14 mouse cellular contexts compared by ENCODE assay signal in genomic region chr13:63512411-63512810, GRCm38 (mm10). TPM values are rescaled to one million over a fixed set of nuclear protein-coding genes. Genes with fewer than 3 reads are reported as not detected.
A peak's percentile ranks its signal among the peaks of the same experiment; 100 is the strongest.
DNase-seq lines count a peak whose midpoint lies in the region; ATAC-seq and TF ChIP-seq lines count a peak whose summit lies in the region.
"Had no signal": no experiment of that assay in that cellular context is flagged by ENCODE, and none has a peak within 500 bp of the region (broad histone marks: within the 10 kb centered on the region; RNA-seq: fewer than 3 reads in every experiment).

No protein-coding gene starts in this region.

- H3K9ac ChIP-seq in hindbrain, embryonic 11.5 days (ENCODE audit: low read depth, low read length), result no peak overlapping the region
- H3K9ac ChIP-seq in hindbrain, embryonic 16.5 days (ENCODE audit: low read depth, low read length), result no peak overlapping the region
- no peak overlapping the region for H3K9ac ChIP-seq in stomach, embryonic 14.5 days (replicated peaks; ENCODE audit: low read depth, low read length)
- no peak overlapping the region for H3K9ac ChIP-seq in stomach, postnatal 0 days (ENCODE audit: low read length)
- no peak overlapping the region for H3K9ac ChIP-seq in stomach, embryonic 16.5 days (ENCODE audit: low read length)
- H3K9ac ChIP-seq: limb, embryonic 13.5 days had no signal

- DNase-seq in embryo, embryonic 10 days (ENCODE audit: low spot score), result peak; percentile 54
- DNase-seq in embryo, embryonic 9.5 days (ENCODE audit: extremely low spot score), result no peak
- no peak for DNase-seq in hindbrain, embryonic 11.5 days (ENCODE audit: low spot score)
- DNase-seq in stomach, postnatal 0 days (ENCODE audit: low spot score), result no peak
- no peak for DNase-seq in right cerebral cortex, postnatal 25 days
- DNase-seq: cerebellum, adult 9-10 months; heart, postnatal 14 days had no signal

- H3K9me3 ChIP-seq in hindbrain, embryonic 11.5 days (ENCODE audit: control insufficient read depth, low read length), result no peaks in the 10 kb centered on the region
- H3K9me3 ChIP-seq in hindbrain, embryonic 16.5 days (ENCODE audit: control insufficient read depth, low read length), result no peaks in the 10 kb centered on the region
- no peaks in the 10 kb centered on the region for H3K9me3 ChIP-seq in stomach, embryonic 14.5 days (ENCODE audit: control insufficient read depth, low read depth, low read length)
- no peaks in the 10 kb centered on the region for H3K9me3 ChIP-seq in stomach, postnatal 0 days (ENCODE audit: control insufficient read depth, low read length)
- no peaks in the 10 kb centered on the region for H3K9me3 ChIP-seq in stomach, embryonic 16.5 days (replicated peaks; ENCODE audit: control insufficient read depth, low read length)

- TF ChIP-seq CTCF in stomach, postnatal 0 days (IDR thresholded peaks at IDR 0.05; ENCODE audit: low read depth), result no peak

- H3K4me3 ChIP-seq in hindbrain, embryonic 11.5 days (ENCODE audit: low read depth, low read length), result no peak overlapping the region
- no peak overlapping the region for H3K4me3 ChIP-seq in hindbrain, embryonic 16.5 days (ENCODE audit: low read length)
- no peak overlapping the region for H3K4me3 ChIP-seq in stomach, embryonic 14.5 days (ENCODE audit: low read depth, low read length)
- H3K4me3 ChIP-seq in stomach, postnatal 0 days (ENCODE audit: low read depth, low read length), result no peak overlapping the region
- no peak overlapping the region for H3K4me3 ChIP-seq in stomach, embryonic 16.5 days (replicated peaks; ENCODE audit: low read length)
- H3K4me3 ChIP-seq: layer of hippocampus, adult 2 months; limb, embryonic 13.5 days had no signal

- TF ChIP-seq EP300 in stomach, postnatal 0 days (optimal IDR thresholded peaks at IDR 0.05), result no peak

- H3K27ac ChIP-seq in hindbrain, embryonic 11.5 days (ENCODE audit: low read depth, low read length), result 0 out of 2 replicates have a peak overlapping the region, but pooled peaks have one; percentile 30
- no peak overlapping the region for H3K27ac ChIP-seq in hindbrain, embryonic 16.5 days (ENCODE audit: low read depth, low read length)
- H3K27ac ChIP-seq in stomach, embryonic 14.5 days (ENCODE audit: low read length), result 0 out of 2 replicates have a peak overlapping the region, but pooled peaks have one; percentile 16
- no peak overlapping the region for H3K27ac ChIP-seq in stomach, postnatal 0 days (replicated peaks)
- peak overlapping the region; percentile 47; the same call in 1 of the 2 replicates for H3K27ac ChIP-seq in stomach, embryonic 16.5 days (ENCODE audit: low read length)
- H3K27ac ChIP-seq: layer of hippocampus, adult 2 months; limb, embryonic 13.5 days; macrophage had no signal

- H3K27me3 ChIP-seq in hindbrain, embryonic 11.5 days (ENCODE audit: control insufficient read depth, insufficient read depth, low read length), result no peaks in the 10 kb centered on the region
- H3K27me3 ChIP-seq in hindbrain, embryonic 16.5 days (replicated peaks; ENCODE audit: control insufficient read depth, insufficient read depth, low read length), result no peaks in the 10 kb centered on the region
- H3K27me3 ChIP-seq in stomach, embryonic 14.5 days (ENCODE audit: control insufficient read depth, insufficient read depth, low read length), result no peaks in the 10 kb centered on the region
- no peaks in the 10 kb centered on the region for H3K27me3 ChIP-seq in stomach, postnatal 0 days (ENCODE audit: control insufficient read depth, insufficient read depth, low read length)
- no peaks in the 10 kb centered on the region for H3K27me3 ChIP-seq in stomach, embryonic 16.5 days (ENCODE audit: control insufficient read depth, insufficient read depth, low read length)
- H3K27me3 ChIP-seq: limb, embryonic 13.5 days had no signal

- 0 out of 2 replicates have a peak, but pooled peaks have one; percentile 20 for ATAC-seq in hindbrain, embryonic 11.5 days (ENCODE audit: low FRiP score)
- ATAC-seq in hindbrain, embryonic 16.5 days, result no peak
- ATAC-seq in stomach, embryonic 14.5 days (ENCODE audit: insufficient number of reproducible peaks, insufficient read depth, low FRiP score, low read depth), result no peak
- ATAC-seq in stomach, postnatal 0 days (ENCODE audit: low FRiP score, low TSS enrichment), result no peak
- ATAC-seq in stomach, embryonic 16.5 days (ENCODE audit: insufficient read depth, low FRiP score), result no peak
- ATAC-seq: activated CD4-positive, CD25-positive, alpha-beta regulatory T cell, adult 4 months had no signal

- no peak overlapping the region for H3K4me2 ChIP-seq in hindbrain, embryonic 11.5 days (replicated peaks; ENCODE audit: low read depth, low read length)
- H3K4me2 ChIP-seq in hindbrain, embryonic 16.5 days (ENCODE audit: low read length), result no peak overlapping the region
- no peak overlapping the region for H3K4me2 ChIP-seq in stomach, embryonic 14.5 days (replicated peaks; ENCODE audit: low read depth, low read length)
- H3K4me2 ChIP-seq in stomach, postnatal 0 days (replicated peaks; ENCODE audit: low read depth), result no peak overlapping the region
- H3K4me2 ChIP-seq in stomach, embryonic 16.5 days (ENCODE audit: low read depth, low read length), result no peak overlapping the region
- H3K4me2 ChIP-seq: limb, embryonic 13.5 days had no signal

- peaks cover 15% of the 10 kb centered on the region for H3K36me3 ChIP-seq in hindbrain, embryonic 11.5 days (ENCODE audit: control insufficient read depth, insufficient read depth, low read length)
- H3K36me3 ChIP-seq in hindbrain, embryonic 16.5 days (ENCODE audit: control insufficient read depth, insufficient read depth, low read length), result peaks cover 46% of the 10 kb centered on the region
- H3K36me3 ChIP-seq in stomach, embryonic 14.5 days (ENCODE audit: control insufficient read depth, insufficient read depth, low read length), result peaks cover 89% of the 10 kb centered on the region
- peaks cover 20% of the 10 kb centered on the region for H3K36me3 ChIP-seq in stomach, postnatal 0 days (ENCODE audit: control insufficient read depth, insufficient read depth, low read length)
- H3K36me3 ChIP-seq in stomach, embryonic 16.5 days (ENCODE audit: control insufficient read depth, insufficient read depth, low read length), result peaks cover 44% of the 10 kb centered on the region

- WGBS in hindbrain, embryonic 11.5 days, result 43% methylated on average over 6 of the region's 6 CpGs
- 27% methylated on average over 5 of the region's 6 CpGs for WGBS in hindbrain, embryonic 16.5 days
- 48% methylated on average over 6 of the region's 6 CpGs for WGBS in stomach, embryonic 14.5 days
- 58% methylated on average over 6 of the region's 6 CpGs for WGBS in stomach, postnatal 0 days
- WGBS in stomach, embryonic 16.5 days, result 47% methylated on average over 6 of the region's 6 CpGs

- peaks cover 14% of the 10 kb centered on the region for H3K4me1 ChIP-seq in hindbrain, embryonic 11.5 days (replicated peaks; ENCODE audit: control insufficient read depth, insufficient read depth, low read length)
- H3K4me1 ChIP-seq in hindbrain, embryonic 16.5 days (ENCODE audit: control insufficient read depth, insufficient read depth, low read depth, low read length), result peaks cover 3% of the 10 kb centered on the region; the same call in 1 of the 2 replicates
- peaks cover 15% of the 10 kb centered on the region; the same call in 1 of the 2 replicates for H3K4me1 ChIP-seq in stomach, embryonic 14.5 days (ENCODE audit: control insufficient read depth, insufficient read depth, low read length)
- H3K4me1 ChIP-seq in stomach, postnatal 0 days (replicated peaks; ENCODE audit: control insufficient read depth, insufficient read depth), result 0 out of 2 replicates have a peak, but pooled peaks cover 2% of the 10 kb centered on the region
- peaks cover 19% of the 10 kb centered on the region for H3K4me1 ChIP-seq in stomach, embryonic 16.5 days (ENCODE audit: control insufficient read depth, insufficient read depth, low read length)

RNA-seq across cellular contexts. Expression of gene Fancc, which starts 15.3 kb away (rescaled TPM):
- polyA plus RNA-seq in hindbrain, embryonic 11.5 days (2014; fragmentation: Nextera tagmentation; extraction: Ambion mirVana), result 19.7 and 26.1 TPM in 2 replicates
- polyA plus RNA-seq in hindbrain, embryonic 16.5 days (2015; fragmentation: Nextera tagmentation; extraction: Ambion mirVana), result 15.7 and 16.0 TPM in 2 replicates
- polyA plus RNA-seq in stomach, embryonic 14.5 days (2014; fragmentation: Nextera tagmentation; extraction: Ambion mirVana), result 21.9 and 24.3 TPM in 2 replicates
- polyA plus RNA-seq in stomach, postnatal 0 days (2015; fragmentation: Nextera tagmentation; extraction: Ambion mirVana), result 9.3 TPM in 2 replicates
- polyA plus RNA-seq in stomach, embryonic 16.5 days (2015; fragmentation: Nextera tagmentation; extraction: Ambion mirVana), result 21.9 and 22.0 TPM in 2 replicates

Comparison
In these comparisons a context has a peak if more than half of its experiments do, and no peak if none do; other contexts are left out.
1. H3K27ac ChIP-seq: peak in hindbrain, embryonic 11.5 days (single experiment), stomach, embryonic 14.5 days (single experiment) and stomach, embryonic 16.5 days (single experiment); none in hindbrain, embryonic 16.5 days (single experiment) and stomach, postnatal 0 days (single experiment).